ENCODE assay signal across 16 mouse cellular contexts in genomic region chr8:127512001-127512573, GRCm38 (mm10).
DNase-seq lines count a peak whose midpoint lies in the region; ATAC-seq and TF ChIP-seq lines count a peak whose summit lies in the region.
"Had no signal": no experiment of that assay in that cellular context is flagged by ENCODE, and none has a peak within 500 bp of the region (broad histone marks: within the 10 kb centered on the region; RNA-seq: fewer than 3 reads in every experiment).

No protein-coding gene starts in this region.

- H3K4me3 ChIP-seq in forebrain, embryonic 12.5 days (replicated peaks), result no peak overlapping the region
- H3K4me3 ChIP-seq in forebrain, postnatal 0 days (ENCODE audit: low read depth, low read length), result no peak overlapping the region
- H3K4me3 ChIP-seq in midbrain, postnatal 0 days (ENCODE audit: low read depth, low read length), result no peak overlapping the region
- H3K4me3 ChIP-seq in midbrain, embryonic 15.5 days, result no peak overlapping the region
- H3K4me3 ChIP-seq: heart, embryonic 13.5 days; liver, embryonic 13.5 days; neural tube, embryonic 13.5 days had no signal

- 28% methylated on average over 1 of the region's 1 CpGs for WGBS in forebrain, embryonic 12.5 days
- 42% methylated on average over 1 of the region's 1 CpGs for WGBS in forebrain, postnatal 0 days
- 17% methylated on average over 1 of the region's 1 CpGs for WGBS in midbrain, postnatal 0 days
- WGBS in midbrain, embryonic 15.5 days, result 41% methylated on average over 1 of the region's 1 CpGs

- peaks cover 15% of the 10 kb centered on the region for H3K4me1 ChIP-seq in forebrain, embryonic 12.5 days
- no peaks in the 10 kb centered on the region for H3K4me1 ChIP-seq in forebrain, postnatal 0 days (ENCODE audit: insufficient read depth)
- no peaks in the 10 kb centered on the region for H3K4me1 ChIP-seq in midbrain, postnatal 0 days (ENCODE audit: insufficient read depth, low read length)
- peaks cover 9% of the 10 kb centered on the region; the same call in 1 of the 2 replicates for H3K4me1 ChIP-seq in midbrain, embryonic 15.5 days

- no peak for TF ChIP-seq CTCF in forebrain, postnatal 0 days (IDR thresholded peaks at IDR 0.05; ENCODE audit: low read depth)
- TF ChIP-seq CTCF in midbrain, postnatal 0 days (IDR thresholded peaks at IDR 0.05), result peak; percentile 20; the same call in 1 of the 2 replicates

- H3K4me2 ChIP-seq in forebrain, embryonic 12.5 days, result no peak overlapping the region
- no peak overlapping the region for H3K4me2 ChIP-seq in forebrain, postnatal 0 days (ENCODE audit: low read depth)
- no peak overlapping the region for H3K4me2 ChIP-seq in midbrain, postnatal 0 days (ENCODE audit: low read depth, low read length, poor library complexity, severe bottlenecking)
- H3K4me2 ChIP-seq in midbrain, embryonic 15.5 days, result no peak overlapping the region
- H3K4me2 ChIP-seq: heart, embryonic 13.5 days; liver, embryonic 13.5 days; neural tube, embryonic 13.5 days had no signal

- no peaks in the 10 kb centered on the region for H3K9me3 ChIP-seq in forebrain, embryonic 12.5 days
- no peaks in the 10 kb centered on the region for H3K9me3 ChIP-seq in forebrain, postnatal 0 days (ENCODE audit: low read length)
- no peaks in the 10 kb centered on the region for H3K9me3 ChIP-seq in midbrain, postnatal 0 days (ENCODE audit: low read length)
- no peaks in the 10 kb centered on the region for H3K9me3 ChIP-seq in midbrain, embryonic 15.5 days
- H3K9me3 ChIP-seq: heart, embryonic 13.5 days; liver, embryonic 13.5 days; neural tube, embryonic 13.5 days had no signal

- no peaks in the 10 kb centered on the region for H3K36me3 ChIP-seq in forebrain, embryonic 12.5 days (replicated peaks)
- no peaks in the 10 kb centered on the region for H3K36me3 ChIP-seq in forebrain, postnatal 0 days (ENCODE audit: insufficient read depth)
- H3K36me3 ChIP-seq in midbrain, postnatal 0 days (ENCODE audit: insufficient read depth, low read length), result no peaks in the 10 kb centered on the region
- H3K36me3 ChIP-seq in midbrain, embryonic 15.5 days (replicated peaks), result no peaks in the 10 kb centered on the region
- H3K36me3 ChIP-seq: heart, embryonic 13.5 days; liver, embryonic 13.5 days; neural tube, embryonic 13.5 days had no signal

- no peaks in the 10 kb centered on the region for H3K27me3 ChIP-seq in forebrain, embryonic 12.5 days
- H3K27me3 ChIP-seq in forebrain, postnatal 0 days (ENCODE audit: insufficient read depth, low read length), result no peaks in the 10 kb centered on the region
- no peaks in the 10 kb centered on the region for H3K27me3 ChIP-seq in midbrain, postnatal 0 days (ENCODE audit: insufficient read depth, low read length)
- H3K27me3 ChIP-seq in midbrain, embryonic 15.5 days (replicated peaks), result no peaks in the 10 kb centered on the region
- H3K27me3 ChIP-seq: heart, embryonic 13.5 days; liver, embryonic 13.5 days; neural tube, embryonic 13.5 days had no signal

- no peak overlapping the region for H3K9ac ChIP-seq in forebrain, embryonic 12.5 days
- no peak overlapping the region for H3K9ac ChIP-seq in forebrain, postnatal 0 days
- H3K9ac ChIP-seq in midbrain, postnatal 0 days (replicated peaks; ENCODE audit: low read length, poor library complexity, severe bottlenecking), result no peak overlapping the region
- H3K9ac ChIP-seq in midbrain, embryonic 15.5 days, result no peak overlapping the region
- H3K9ac ChIP-seq: heart, embryonic 13.5 days; liver, embryonic 13.5 days; neural tube, embryonic 13.5 days had no signal

- peak overlapping the region; percentile 13; the same call in 1 of the 2 replicates for H3K27ac ChIP-seq in forebrain, embryonic 12.5 days
- H3K27ac ChIP-seq in forebrain, postnatal 0 days (ENCODE audit: low read depth, low read length), result no peak overlapping the region
- no peak overlapping the region for H3K27ac ChIP-seq in midbrain, postnatal 0 days (ENCODE audit: low read depth, low read length)
- H3K27ac ChIP-seq in midbrain, embryonic 15.5 days, result no peak overlapping the region
- H3K27ac ChIP-seq: heart, embryonic 13.5 days; liver, embryonic 13.5 days had no signal

- ATAC-seq in forebrain, embryonic 12.5 days (ENCODE audit: low FRiP score), result no peak
- no peak for ATAC-seq in forebrain, postnatal 0 days
- no peak for ATAC-seq in midbrain, postnatal 0 days (ENCODE audit: low FRiP score)
- ATAC-seq in midbrain, embryonic 15.5 days (replicated peaks), result no peak
- no peak for ATAC-seq in activated CD4-positive, CD25-positive, alpha-beta regulatory T cell, adult 4 months

- no peak for DNase-seq in forebrain, postnatal 0 days
- DNase-seq in midbrain, postnatal 0 days (ENCODE audit: low spot score), result no peak
- DNase-seq in kidney, postnatal 10 days, result peak; percentile 41
- no peak for DNase-seq in right cerebral cortex, adult 18-20 months
- no peak for DNase-seq in adrenal gland, adult 2 months
- DNase-seq: adrenal gland, postnatal 25 days; cerebellum, postnatal 10 days; heart, postnatal 4 days; layer of hippocampus, adult 9-11 months; liver, embryonic 13.5 days; thymus, postnatal 25 days had no signal
